Mouse (Mus musculus) liver, adult 2 months (tissue): ENCODE data around the gene Tpo.

Experiments
- CTCF ChIP-seq: fragments of 200-500 bp; IDR thresholded peaks from 2 replicates; pipeline ENCODE4 v1.5.1; 2011; ENCODE audit warnings: low read depth, low read length, control low read depth
- POLR2A ChIP-seq: fragments of 200-500 bp; IDR thresholded peaks from 2 replicates; pipeline ENCODE4 v1.6.1; 2011; ENCODE audit warnings: low read length, control low read depth; ENCODE audit not compliant: insufficient read depth; ENCODE audit errors: extremely low read depth

DNA sequence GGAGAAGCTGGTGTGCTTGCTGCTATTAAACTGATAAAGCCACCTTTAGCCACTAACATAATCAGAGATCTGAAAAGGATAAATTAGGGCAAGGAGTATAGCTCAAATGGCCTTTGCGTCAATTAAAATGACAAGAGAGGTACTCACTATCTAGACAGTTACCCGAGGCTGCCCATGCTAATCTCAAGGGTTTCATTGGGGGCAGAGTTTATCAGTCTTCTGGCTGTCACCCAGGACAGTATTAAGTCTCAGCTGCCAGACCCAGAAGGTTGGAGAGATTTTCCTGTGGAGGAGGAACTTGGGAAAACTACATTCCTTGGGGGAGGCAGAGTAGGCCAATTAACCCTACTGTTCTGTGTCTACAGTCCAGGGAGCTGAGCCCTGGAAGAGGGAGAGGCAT lies 63.1 kb downstream of the Tpo start:
- TF ChIP-seq POLR2A (no peak), CTCF (no peak)
